Mouse (Mus musculus) testis, adult 2 months (tissue): ENCODE data around the gene Tcl1b3.
"Not testable (repeated sequence)": the region's sequence is repeated elsewhere in the genome, so short reads cannot be mapped to it uniquely, and the experiment has no call there.

Experiments
- CTCF ChIP-seq: fragments of 200-500 bp; IDR thresholded peaks from 2 replicates; pipeline ENCODE4 v1.5.1; 2012; ENCODE audit warnings: low read depth, mild to moderate bottlenecking, inconsistent platforms, low read length, moderate library complexity; ENCODE audit not compliant: control insufficient read depth, insufficient read depth, insufficient replicate concordance
- POLR2A ChIP-seq: fragments of 200-500 bp; IDR thresholded peaks from 2 replicates; pipeline ENCODE4 v1.6.1; 2012; ENCODE audit warnings: low read depth, mild to moderate bottlenecking, inconsistent platforms, low read length, moderate library complexity; ENCODE audit not compliant: control insufficient read depth

- not testable (repeated sequence) for TF ChIP-seq CTCF, POLR2A
These were observed 45.9 kb upstream of the Tcl1b3 start for GRCm38 (mm10) chr12:105144928-105145327.
